Mouse (Mus musculus) adipocyte (in vitro differentiated cells): ENCODE measurements around the gene Cdc6.

Experiments used
- DNase-seq: peaks from one replicate; pipeline ENCODE4 v3.0.0-alpha.2; 2016; ENCODE audit warnings: low spot score

The Cdc6 gene

GRCm38 (mm10) chr11:98907437-98908173, at the start of gene Cdc6:
Gene Cdc6, plus strand, starts transcription at chr11:98907801.
- peak; percentile 99 for DNase-seq

- peak; percentile 89 for DNase-seq
These were observed 48.6 kb upstream of the Cdc6 start for GRCm38 (mm10) chr11:98858759-98859731.

GRCm38 (mm10) chr11:98863028-98863750, 44.4 kb upstream of the Cdc6 start, which contains the start of gene Wipf2:
Gene Wipf2, plus strand, starts transcription at chr11:98863638.
- peak; percentile 96 for DNase-seq

- DNase-seq: peak; percentile 26
These were observed 43.7 kb upstream of the Cdc6 start for GRCm38 (mm10) chr11:98863751-98864429.

GRCm38 (mm10) chr11:98867293-98867692, 40.3 kb upstream of the Cdc6 start:
- DNase-seq: no peak

- DNase-seq: peak; percentile 32
These were observed 37.7 kb upstream of the Cdc6 start for GRCm38 (mm10) chr11:98869906-98870305.

- no peak for DNase-seq
These were observed 36.8 kb upstream of the Cdc6 start for GRCm38 (mm10) chr11:98870791-98871190.

- DNase-seq: no peak
These were observed 36.2 kb upstream of the Cdc6 start for GRCm38 (mm10) chr11:98871416-98871815.

GRCm38 (mm10) chr11:98872040-98872439, 35.6 kb upstream of the Cdc6 start:
- no peak for DNase-seq

GRCm38 (mm10) chr11:98873900-98874299, 33.7 kb upstream of the Cdc6 start:
- DNase-seq: no peak

- DNase-seq: no peak
These were observed 30.6 kb upstream of the Cdc6 start for GRCm38 (mm10) chr11:98877001-98877400.

GRCm38 (mm10) chr11:98887703-98888102, 19.9 kb upstream of the Cdc6 start:
- no peak for DNase-seq

GRCm38 (mm10) chr11:98889077-98889476, 18.5 kb upstream of the Cdc6 start:
- no peak for DNase-seq

- DNase-seq: no peak
These were observed 17.6 kb upstream of the Cdc6 start for GRCm38 (mm10) chr11:98889977-98890376.

- DNase-seq: no peak
These were observed 15.2 kb upstream of the Cdc6 start for GRCm38 (mm10) chr11:98892426-98892825.

- no peak for DNase-seq
These were observed 7.0 kb upstream of the Cdc6 start for GRCm38 (mm10) chr11:98900529-98901125.

GRCm38 (mm10) chr11:98902621-98903245, 4.9 kb upstream of the Cdc6 start:
- DNase-seq: no peak

GRCm38 (mm10) chr11:98904577-98904976, 3.0 kb upstream of the Cdc6 start:
- DNase-seq: no peak

GRCm38 (mm10) chr11:98905033-98905432, 2.6 kb upstream of the Cdc6 start:
- DNase-seq: no peak

GRCm38 (mm10) chr11:98905583-98905982, 2.0 kb upstream of the Cdc6 start:
- DNase-seq: no peak

- no peak for DNase-seq
These were observed 551 bp upstream of the Cdc6 start for GRCm38 (mm10) chr11:98907063-98907436.
